Mouse (Mus musculus): ENCODE measurements around the gene BC005561. TPM values are rescaled to one million over a fixed set of nuclear protein-coding genes. Genes with fewer than 3 reads are reported as not detected.

BC005561 gene
- polyA plus RNA-seq (2014; fragmentation: Nextera tagmentation; extraction: Ambion mirVana): 14.1 and 15.0 TPM in 2 replicates

GRCm38 (mm10) chr5:104508195-104508891 is at the start of gene BC005561:
Gene BC005561 (plus strand): TSS chr5:104508352.
- Histone ChIP-seq H3K9me3 (ENCODE audit: control insufficient read depth, low read length) (peaks cover 3% of the 10 kb centered on the region; the same call in 1 of the 2 replicates), H3K4me1 (ENCODE audit: control insufficient read depth, insufficient read depth, low read length) (no peaks in the 10 kb centered on the region; the same call in 1 of the 2 replicates), H3K4me3 (ENCODE audit: low read depth, low read length) (peak within 1 kb of the TSS; percentile 89), H3K27ac (ENCODE audit: low read depth, low read length) (peak within 1 kb of the TSS; percentile 85), H3K27me3 (ENCODE audit: control insufficient read depth, insufficient read depth, low read length) (no peaks in the 10 kb centered on the region), H3K4me2 (ENCODE audit: low read depth) (peak within 1 kb of the TSS; percentile 77), H3K9ac (ENCODE audit: low read length) (peak within 1 kb of the TSS; percentile 97), H3K36me3 (ENCODE audit: control insufficient read depth, insufficient read depth, low read length) (peaks cover 2% of the 10 kb centered on the region; the same call in 1 of the 2 replicates)
- ATAC-seq (ENCODE audit: insufficient read depth, low FRiP score, low TSS enrichment) (peak; percentile 92), DNase-seq (ENCODE audit: low spot score) (peak; percentile 92)
- WGBS: under 1% methylated on average over 45 of the region's 83 CpGs

GRCm38 (mm10) chr5:104458832-104459705 is 49.1 kb upstream of the BC005561 start, which contains the start of gene Pkd2:
Gene Pkd2 (plus strand): TSS chr5:104459450.
- 14% methylated on average over 39 of the region's 46 CpGs for WGBS
- Histone ChIP-seq H3K36me3 (ENCODE audit: control insufficient read depth, insufficient read depth, low read length) (peaks cover 3% of the 10 kb centered on the region; the same call in 1 of the 2 replicates), H3K9me3 (ENCODE audit: control insufficient read depth, low read length) (no peaks in the 10 kb centered on the region; the same call in 1 of the 2 replicates)

GRCm38 (mm10) chr5:104459706-104460455 is 48.3 kb upstream of the BC005561 start:
- DNase-seq (ENCODE audit: low spot score): peak; percentile 75
- Histone ChIP-seq H3K9me3 (ENCODE audit: control insufficient read depth, low read length) (no peaks in the 10 kb centered on the region; the same call in 1 of the 2 replicates), H3K9ac (ENCODE audit: low read length) (peak overlapping the region; percentile 98), H3K36me3 (ENCODE audit: control insufficient read depth, insufficient read depth, low read length) (peaks cover 3% of the 10 kb centered on the region; the same call in 1 of the 2 replicates), H3K4me1 (ENCODE audit: control insufficient read depth, insufficient read depth, low read length) (no peaks in the 10 kb centered on the region), H3K27ac (ENCODE audit: low read depth, low read length) (peak overlapping the region; percentile 91), H3K27me3 (ENCODE audit: control insufficient read depth, insufficient read depth, low read length) (no peaks in the 10 kb centered on the region), H3K4me2 (ENCODE audit: low read depth) (peak overlapping the region; percentile 77), H3K4me3 (ENCODE audit: low read depth, low read length) (peak overlapping the region; percentile 79)
- ATAC-seq (ENCODE audit: insufficient read depth, low FRiP score, low TSS enrichment): peak; percentile 78
- under 1% methylated on average over 66 of the region's 82 CpGs for WGBS

More at GRCm38 (mm10) chr5:104458832-104459705, 49.1 kb upstream of the BC005561 start, which contains the start of gene Pkd2:
- ATAC-seq (ENCODE audit: insufficient read depth, low FRiP score, low TSS enrichment): peak; percentile 80
- H3K27ac ChIP-seq (ENCODE audit: low read depth, low read length): peak within 1 kb of the TSS; percentile 91
- H3K9ac ChIP-seq (ENCODE audit: low read length): peak within 1 kb of the TSS; percentile 98
- H3K4me3 ChIP-seq (ENCODE audit: low read depth, low read length): peak within 1 kb of the TSS; percentile 79
- no peaks in the 10 kb centered on the region for H3K27me3 ChIP-seq (ENCODE audit: control insufficient read depth, insufficient read depth, low read length)
- peak within 1 kb of the TSS; percentile 77 for H3K4me2 ChIP-seq (ENCODE audit: low read depth)
- no peaks in the 10 kb centered on the region for H3K4me1 ChIP-seq (ENCODE audit: control insufficient read depth, insufficient read depth, low read length)
- DNase-seq (ENCODE audit: low spot score): peak; percentile 85

- Histone ChIP-seq H3K4me3 (ENCODE audit: low read depth, low read length) (peak overlapping the region; percentile 79), H3K36me3 (ENCODE audit: control insufficient read depth, insufficient read depth, low read length) (peaks cover 3% of the 10 kb centered on the region; the same call in 1 of the 2 replicates), H3K4me2 (ENCODE audit: low read depth) (peak overlapping the region; percentile 77), H3K27me3 (ENCODE audit: control insufficient read depth, insufficient read depth, low read length) (no peaks in the 10 kb centered on the region), H3K9ac (ENCODE audit: low read length) (peak overlapping the region; percentile 98), H3K4me1 (ENCODE audit: control insufficient read depth, insufficient read depth, low read length) (no peaks in the 10 kb centered on the region), H3K27ac (ENCODE audit: low read depth, low read length) (no peak overlapping the region), H3K9me3 (ENCODE audit: control insufficient read depth, low read length) (no peaks in the 10 kb centered on the region; the same call in 1 of the 2 replicates)
- DNase-seq (ENCODE audit: low spot score): no peak
- ATAC-seq (ENCODE audit: insufficient read depth, low FRiP score, low TSS enrichment): no peak
- 41% methylated on average over 3 of the region's 3 CpGs for WGBS
These were observed 47.7 kb upstream of the BC005561 start for GRCm38 (mm10) chr5:104460456-104460838.

GRCm38 (mm10) chr5:104460856-104461255 is 47.3 kb upstream of the BC005561 start:
- Histone ChIP-seq H3K4me1 (ENCODE audit: control insufficient read depth, insufficient read depth, low read length) (no peaks in the 10 kb centered on the region), H3K9ac (ENCODE audit: low read length) (no peak overlapping the region), H3K27ac (ENCODE audit: low read depth, low read length) (no peak overlapping the region), H3K27me3 (ENCODE audit: control insufficient read depth, insufficient read depth, low read length) (no peaks in the 10 kb centered on the region), H3K4me2 (ENCODE audit: low read depth) (peak overlapping the region; percentile 77), H3K9me3 (ENCODE audit: control insufficient read depth, low read length) (no peaks in the 10 kb centered on the region; the same call in 1 of the 2 replicates), H3K4me3 (ENCODE audit: low read depth, low read length) (peak overlapping the region; percentile 79), H3K36me3 (ENCODE audit: control insufficient read depth, insufficient read depth, low read length) (peaks cover 5% of the 10 kb centered on the region; the same call in 1 of the 2 replicates)
- ATAC-seq (ENCODE audit: insufficient read depth, low FRiP score, low TSS enrichment) (no peak), DNase-seq (ENCODE audit: low spot score) (no peak)
- WGBS: 60% methylated on average over 6 of the region's 7 CpGs

GRCm38 (mm10) chr5:104465279-104465678 is 42.9 kb upstream of the BC005561 start:
- Histone ChIP-seq H3K27ac (ENCODE audit: low read depth, low read length) (no peak overlapping the region), H3K4me3 (ENCODE audit: low read depth, low read length) (no peak overlapping the region), H3K4me1 (ENCODE audit: control insufficient read depth, insufficient read depth, low read length) (no peaks in the 10 kb centered on the region), H3K9me3 (ENCODE audit: control insufficient read depth, low read length) (no peaks in the 10 kb centered on the region), H3K9ac (ENCODE audit: low read length) (no peak overlapping the region), H3K4me2 (ENCODE audit: low read depth) (no peak overlapping the region), H3K36me3 (ENCODE audit: control insufficient read depth, insufficient read depth, low read length) (peaks cover 10% of the 10 kb centered on the region), H3K27me3 (ENCODE audit: control insufficient read depth, insufficient read depth, low read length) (no peaks in the 10 kb centered on the region)
- WGBS: 90% methylated on average over 8 of the region's 8 CpGs
- ATAC-seq (ENCODE audit: insufficient read depth, low FRiP score, low TSS enrichment): no peak
- no peak for DNase-seq (ENCODE audit: low spot score)

GRCm38 (mm10) chr5:104465731-104466130 is 42.4 kb upstream of the BC005561 start:
- Histone ChIP-seq H3K4me3 (ENCODE audit: low read depth, low read length) (no peak overlapping the region), H3K4me1 (ENCODE audit: control insufficient read depth, insufficient read depth, low read length) (no peaks in the 10 kb centered on the region), H3K36me3 (ENCODE audit: control insufficient read depth, insufficient read depth, low read length) (peaks cover 10% of the 10 kb centered on the region), H3K9me3 (ENCODE audit: control insufficient read depth, low read length) (no peaks in the 10 kb centered on the region), H3K9ac (ENCODE audit: low read length) (no peak overlapping the region), H3K4me2 (ENCODE audit: low read depth) (no peak overlapping the region), H3K27ac (ENCODE audit: low read depth, low read length) (no peak overlapping the region), H3K27me3 (ENCODE audit: control insufficient read depth, insufficient read depth, low read length) (no peaks in the 10 kb centered on the region)
- ATAC-seq (ENCODE audit: insufficient read depth, low FRiP score, low TSS enrichment): no peak
- WGBS: 93% methylated on average over 12 of the region's 12 CpGs
- DNase-seq (ENCODE audit: low spot score): no peak

GRCm38 (mm10) chr5:104466816-104467215 is 41.3 kb upstream of the BC005561 start:
- WGBS: 94% methylated on average over 16 of the region's 16 CpGs
- ATAC-seq (ENCODE audit: insufficient read depth, low FRiP score, low TSS enrichment) (no peak), DNase-seq (ENCODE audit: low spot score) (no peak)
- Histone ChIP-seq H3K27ac (ENCODE audit: low read depth, low read length) (no peak overlapping the region), H3K36me3 (ENCODE audit: control insufficient read depth, insufficient read depth, low read length) (peaks cover 10% of the 10 kb centered on the region), H3K4me2 (ENCODE audit: low read depth) (no peak overlapping the region), H3K9me3 (ENCODE audit: control insufficient read depth, low read length) (no peaks in the 10 kb centered on the region), H3K9ac (ENCODE audit: low read length) (no peak overlapping the region), H3K4me1 (ENCODE audit: control insufficient read depth, insufficient read depth, low read length) (no peaks in the 10 kb centered on the region), H3K4me3 (ENCODE audit: low read depth, low read length) (no peak overlapping the region), H3K27me3 (ENCODE audit: control insufficient read depth, insufficient read depth, low read length) (no peaks in the 10 kb centered on the region)
